ENCODE assay signal across 11 mouse cellular contexts in genomic region chr19:56176059-56176458, GRCm38 (mm10).
DNase-seq lines count a peak whose midpoint lies in the region; ATAC-seq and TF ChIP-seq lines count a peak whose summit lies in the region.
"Had no signal": no experiment of that assay in that cellular context is flagged by ENCODE, and none has a peak within 500 bp of the region (broad histone marks: within the 10 kb centered on the region; RNA-seq: fewer than 3 reads in every experiment).

No protein-coding gene starts in this region.

- no peak overlapping the region for H3K4me2 ChIP-seq in limb, embryonic 12.5 days
- no peak overlapping the region for H3K4me2 ChIP-seq in lung, postnatal 0 days (replicated peaks; ENCODE audit: low read depth, low read length)
- H3K4me2 ChIP-seq in midbrain, embryonic 15.5 days = no peak overlapping the region
- H3K4me2 ChIP-seq: neural tube, embryonic 13.5 days had no signal

- no peaks in the 10 kb centered on the region for H3K36me3 ChIP-seq in limb, embryonic 12.5 days
- no peaks in the 10 kb centered on the region for H3K36me3 ChIP-seq in limb, embryonic 10.5 days
- H3K36me3 ChIP-seq in lung, postnatal 0 days (ENCODE audit: insufficient read depth, low read length) = no peaks in the 10 kb centered on the region
- no peaks in the 10 kb centered on the region for H3K36me3 ChIP-seq in midbrain, embryonic 15.5 days (replicated peaks)
- H3K36me3 ChIP-seq: neural tube, embryonic 13.5 days had no signal

- H3K9ac ChIP-seq in limb, embryonic 12.5 days (replicated peaks) = no peak overlapping the region
- no peak overlapping the region for H3K9ac ChIP-seq in lung, postnatal 0 days (replicated peaks; ENCODE audit: low read depth)
- H3K9ac ChIP-seq in midbrain, embryonic 15.5 days = no peak overlapping the region
- H3K9ac ChIP-seq: neural tube, embryonic 13.5 days had no signal

- no peak for TF ChIP-seq CTCF in lung, postnatal 0 days (IDR thresholded peaks at IDR 0.05)

- H3K4me1 ChIP-seq in limb, embryonic 12.5 days (replicated peaks) = peaks cover 37% of the 10 kb centered on the region
- peaks cover 47% of the 10 kb centered on the region for H3K4me1 ChIP-seq in limb, embryonic 10.5 days
- no peaks in the 10 kb centered on the region for H3K4me1 ChIP-seq in lung, postnatal 0 days (ENCODE audit: insufficient read depth, low read depth, low read length)
- H3K4me1 ChIP-seq in midbrain, embryonic 15.5 days = no peaks in the 10 kb centered on the region
- H3K4me1 ChIP-seq: megakaryocyte, embryonic 14.5 days had no signal

- H3K4me3 ChIP-seq in limb, embryonic 12.5 days (replicated peaks) = no peak overlapping the region
- no peak overlapping the region for H3K4me3 ChIP-seq in limb, embryonic 10.5 days
- H3K4me3 ChIP-seq in lung, postnatal 0 days (ENCODE audit: low read depth, low read length) = no peak overlapping the region
- no peak overlapping the region for H3K4me3 ChIP-seq in midbrain, embryonic 15.5 days
- H3K4me3 ChIP-seq: megakaryocyte, embryonic 14.5 days; neural tube, embryonic 13.5 days had no signal

- H3K27ac ChIP-seq in limb, embryonic 12.5 days = peak overlapping the region; percentile 87; the same call in 1 of the 2 replicates
- H3K27ac ChIP-seq in limb, embryonic 10.5 days = no peak overlapping the region
- no peak overlapping the region for H3K27ac ChIP-seq in lung, postnatal 0 days (ENCODE audit: low read length)
- no peak overlapping the region for H3K27ac ChIP-seq in midbrain, embryonic 15.5 days

- no peak for TF ChIP-seq EP300 in lung, postnatal 0 days (IDR thresholded peaks at IDR 0.05)

- WGBS in limb, embryonic 12.5 days = 88% methylated on average over 8 of the region's 8 CpGs
- WGBS in limb, embryonic 10.5 days = 94% methylated on average over 8 of the region's 8 CpGs
- WGBS in lung, postnatal 0 days = 34% methylated on average over 8 of the region's 8 CpGs
- WGBS in midbrain, embryonic 15.5 days = 91% methylated on average over 8 of the region's 8 CpGs

- no peak for DNase-seq in limb, embryonic 10.5 days (ENCODE audit: low spot score)
- peak; percentile 53 for DNase-seq in adrenal gland, postnatal 14 days
- peak; percentile 73 for DNase-seq in lung, postnatal 0 days (ENCODE audit: low spot score)
- DNase-seq in spleen, adult 18-20 months = no peak

- ATAC-seq in limb, embryonic 12.5 days (ENCODE audit: insufficient number of reproducible peaks, insufficient read depth, low FRiP score, low TSS enrichment, low read depth) = no peak
- ATAC-seq in granulocyte monocyte progenitor cell, adult 5-6 weeks (replicated peaks; ENCODE audit: poor library complexity, severe bottlenecking) = peak; percentile 89
- ATAC-seq in lung, postnatal 0 days = peak; percentile 66
- no peak for ATAC-seq in midbrain, embryonic 15.5 days (replicated peaks)
- ATAC-seq: inflammation-experienced regulatory T-cells, adult 6 months; Patski had no signal

- no peaks in the 10 kb centered on the region for H3K9me3 ChIP-seq in limb, embryonic 12.5 days
- H3K9me3 ChIP-seq in limb, embryonic 10.5 days (replicated peaks) = no peaks in the 10 kb centered on the region; the same call in 1 of the 2 replicates
- H3K9me3 ChIP-seq in lung, postnatal 0 days (ENCODE audit: low read length) = no peaks in the 10 kb centered on the region
- no peaks in the 10 kb centered on the region for H3K9me3 ChIP-seq in midbrain, embryonic 15.5 days
- H3K9me3 ChIP-seq: neural tube, embryonic 13.5 days had no signal

- H3K27me3 ChIP-seq in limb, embryonic 12.5 days = peaks cover 4% of the 10 kb centered on the region
- H3K27me3 ChIP-seq in limb, embryonic 10.5 days (ENCODE audit: low read depth, poor library complexity, severe bottlenecking) = 0 out of 2 replicates have a peak, but pooled peaks cover 3% of the 10 kb centered on the region
- no peaks in the 10 kb centered on the region for H3K27me3 ChIP-seq in lung, postnatal 0 days (replicated peaks; ENCODE audit: insufficient read depth, low read length)
- H3K27me3 ChIP-seq in midbrain, embryonic 15.5 days (replicated peaks) = no peaks in the 10 kb centered on the region
- H3K27me3 ChIP-seq: megakaryocyte, embryonic 14.5 days; neural tube, embryonic 13.5 days had no signal

Comparison
In these comparisons a context has a peak if more than half of its experiments do, and no peak if none do; other contexts are left out.
1. ATAC-seq: peak in granulocyte monocyte progenitor cell, adult 5-6 weeks (single experiment) and lung, postnatal 0 days (single experiment); none in limb, embryonic 12.5 days (single experiment) and midbrain, embryonic 15.5 days (single experiment).
2. DNase-seq: peak in adrenal gland, postnatal 14 days (single experiment) and lung, postnatal 0 days (single experiment); none in limb, embryonic 10.5 days (single experiment) and spleen, adult 18-20 months (0 of 2).